Mouse (Mus musculus) liver, adult 2 months (tissue): ENCODE data around the gene Fam171a1.

Experiments used
- CTCF ChIP-seq: fragments of 200-500 bp; IDR thresholded peaks from 2 replicates; pipeline ENCODE4 v1.5.1; 2011; ENCODE audit warnings: low read depth, low read length, control low read depth
- POLR2A ChIP-seq: fragments of 200-500 bp; IDR thresholded peaks from 2 replicates; pipeline ENCODE4 v1.6.1; 2011; ENCODE audit warnings: low read length, control low read depth; ENCODE audit not compliant: insufficient read depth; ENCODE audit errors: extremely low read depth

DNA sequence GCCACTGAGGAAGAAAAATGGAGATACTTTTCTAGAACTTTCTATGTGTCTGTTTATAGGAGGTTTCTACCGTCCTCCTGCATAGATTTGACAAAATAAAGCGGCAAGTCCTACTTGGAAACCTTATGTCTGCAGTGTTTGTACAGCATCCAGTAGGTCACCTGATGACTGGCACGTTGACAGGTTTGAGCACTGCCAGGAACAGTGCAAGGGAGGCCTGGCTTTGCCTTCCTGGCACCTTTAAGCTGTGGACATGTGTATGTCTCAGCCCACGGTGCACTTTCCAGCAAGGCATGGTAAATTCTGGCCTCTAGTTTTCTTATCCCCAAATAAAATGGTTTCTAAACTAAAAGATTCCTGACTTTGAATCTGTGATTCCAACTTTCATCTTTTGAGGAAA is 86.4 kb downstream of the Fam171a1 start:
- no peak for TF ChIP-seq CTCF
- TF ChIP-seq POLR2A: no peak
